Mouse (Mus musculus): ENCODE results near the gene Spred2.

The Spred2 gene

GRCm38 (mm10) chr11:19923888-19924756, at the start of gene Spred2:
TSS of gene Spred2 (plus strand) at chr11:19924375.
- DNase-seq (ENCODE audit: low read depth in 1 of 2, low spot score in 2 of 2), result peak; percentile 72 to 75

- no peak for DNase-seq (ENCODE audit: low read depth in 1 of 2, low spot score in 2 of 2)
Observed at GRCm38 (mm10) chr11:19875551-19875950, 48.6 kb upstream of the Spred2 start.

GRCm38 (mm10) chr11:19875964-19876363, 48.2 kb upstream of the Spred2 start:
- DNase-seq (ENCODE audit: low read depth in 1 of 2, low spot score in 2 of 2), result no peak

- DNase-seq (ENCODE audit: low read depth in 1 of 2, low spot score in 2 of 2), result no peak
Observed at GRCm38 (mm10) chr11:19877239-19877915, 46.8 kb upstream of the Spred2 start.

GRCm38 (mm10) chr11:19881342-19881741, 42.8 kb upstream of the Spred2 start:
- no peak for DNase-seq (ENCODE audit: low read depth in 1 of 2, low spot score in 2 of 2)

- no peak for DNase-seq (ENCODE audit: low read depth in 1 of 2, low spot score in 2 of 2)
Observed at GRCm38 (mm10) chr11:19890700-19891406, 33.3 kb upstream of the Spred2 start.

GRCm38 (mm10) chr11:19893233-19893632, 30.9 kb upstream of the Spred2 start:
- DNase-seq (ENCODE audit: low read depth in 1 of 2, low spot score in 2 of 2), result no peak

GRCm38 (mm10) chr11:19899621-19900020, 24.6 kb upstream of the Spred2 start:
- DNase-seq (ENCODE audit: low read depth in 1 of 2, low spot score in 2 of 2), result no peak

- no peak for DNase-seq (ENCODE audit: low read depth in 1 of 2, low spot score in 2 of 2)
Observed at GRCm38 (mm10) chr11:19900712-19901111, 23.5 kb upstream of the Spred2 start.

- DNase-seq (ENCODE audit: low read depth in 1 of 2, low spot score in 2 of 2), result no peak
Observed at GRCm38 (mm10) chr11:19911216-19911615, 13.0 kb upstream of the Spred2 start.

- no peak for DNase-seq (ENCODE audit: low read depth in 1 of 2, low spot score in 2 of 2)
Observed at GRCm38 (mm10) chr11:19912179-19912578, 12.0 kb upstream of the Spred2 start.

- DNase-seq (ENCODE audit: low read depth in 1 of 2, low spot score in 2 of 2), result no peak
Observed at GRCm38 (mm10) chr11:19912661-19913060, 11.5 kb upstream of the Spred2 start.

- no peak for DNase-seq (ENCODE audit: low read depth in 1 of 2, low spot score in 2 of 2)
Observed at GRCm38 (mm10) chr11:19913761-19914160, 10.4 kb upstream of the Spred2 start.

GRCm38 (mm10) chr11:19917381-19918245, 6.6 kb upstream of the Spred2 start:
- no peak for DNase-seq (ENCODE audit: low read depth in 1 of 2, low spot score in 2 of 2)

- no peak for DNase-seq (ENCODE audit: low read depth in 1 of 2, low spot score in 2 of 2)
Observed at GRCm38 (mm10) chr11:19918246-19918540, 6.0 kb upstream of the Spred2 start.

- DNase-seq (ENCODE audit: low read depth in 1 of 2, low spot score in 2 of 2), result no peak
Observed at GRCm38 (mm10) chr11:19919460-19919784, 4.8 kb upstream of the Spred2 start.

GRCm38 (mm10) chr11:19919785-19920671, 4.1 kb upstream of the Spred2 start:
- peak; percentile 69 to 75 for DNase-seq (ENCODE audit: low read depth in 1 of 2, low spot score in 2 of 2)

- no peak for DNase-seq (ENCODE audit: low read depth in 1 of 2, low spot score in 2 of 2)
Observed at GRCm38 (mm10) chr11:19921723-19922122, 2.5 kb upstream of the Spred2 start.

- DNase-seq (ENCODE audit: low read depth in 1 of 2, low spot score in 2 of 2), result no peak
Observed at GRCm38 (mm10) chr11:19922208-19922607, 2.0 kb upstream of the Spred2 start.

- no peak for DNase-seq (ENCODE audit: low read depth in 1 of 2, low spot score in 2 of 2)
Observed at GRCm38 (mm10) chr11:19924757-19925148, 578 bp downstream of the Spred2 start.

Measured in monocyte, adult 2 months (primary cell).